Mouse (Mus musculus) lung, postnatal 25 days (tissue): ENCODE results near the gene Mzf1.
A peak's percentile ranks its signal among the peaks of the same experiment; 100 is the strongest.

Experiments
- DNase-seq: peaks from one replicate; pipeline ENCODE4 v3.0.0; 2022; ENCODE audit warnings: low spot score

Mzf1 gene

GRCm38 (mm10) chr7:13034148-13034977 lies 20.2 kb downstream of the Mzf1 start, which contains the start of gene Chmp2a:
Gene Chmp2a, minus strand, starts transcription at chr7:13034807.
- DNase-seq, result peak; percentile 97

- no peak for DNase-seq
These were observed 21.0 kb downstream of the Mzf1 start for GRCm38 (mm10) chr7:13033451-13034147.

GRCm38 (mm10) chr7:13032541-13032940 lies 22.0 kb downstream of the Mzf1 start:
- DNase-seq, result no peak

GRCm38 (mm10) chr7:13031983-13032382 lies 22.6 kb downstream of the Mzf1 start:
- no peak for DNase-seq

GRCm38 (mm10) chr7:13031069-13031468 lies 23.5 kb downstream of the Mzf1 start:
- no peak for DNase-seq

- no peak for DNase-seq
These were observed 25.6 kb downstream of the Mzf1 start for GRCm38 (mm10) chr7:13028986-13029385.

- DNase-seq, result no peak
These were observed 29.0 kb downstream of the Mzf1 start for GRCm38 (mm10) chr7:13025511-13026112.

GRCm38 (mm10) chr7:13024805-13025204 lies 29.8 kb downstream of the Mzf1 start:
- peak; percentile 46 for DNase-seq

- peak; percentile 90 for DNase-seq
These were observed 30.4 kb downstream of the Mzf1 start for GRCm38 (mm10) chr7:13023928-13024731.

- peak; percentile 84 for DNase-seq
These were observed 31.6 kb downstream of the Mzf1 start for GRCm38 (mm10) chr7:13022773-13023535.

- DNase-seq, result no peak
These were observed 39.3 kb downstream of the Mzf1 start for GRCm38 (mm10) chr7:13015217-13015616.

- no peak for DNase-seq
These were observed 40.2 kb downstream of the Mzf1 start for GRCm38 (mm10) chr7:13014275-13014839.

GRCm38 (mm10) chr7:13013671-13014070 lies 40.9 kb downstream of the Mzf1 start:
- no peak for DNase-seq

GRCm38 (mm10) chr7:13010005-13010908 lies 44.3 kb downstream of the Mzf1 start, which contains the start of gene Zbtb45:
Gene Zbtb45, minus strand, starts transcription at chr7:13010034.
- DNase-seq, result no peak

GRCm38 (mm10) chr7:13009143-13010004 lies 45.2 kb downstream of the Mzf1 start:
- peak; percentile 92 for DNase-seq

GRCm38 (mm10) chr7:13007341-13008092 lies 47.0 kb downstream of the Mzf1 start:
- DNase-seq, result no peak

GRCm38 (mm10) chr7:13006531-13006930 lies 48.0 kb downstream of the Mzf1 start:
- no peak for DNase-seq

GRCm38 (mm10) chr7:13006011-13006410 lies 48.6 kb downstream of the Mzf1 start:
- no peak for DNase-seq
